Mouse (Mus musculus) thymus, postnatal 0 days (tissue): ENCODE results near the gene Gpr50. TPM values are rescaled to one million over a fixed set of nuclear protein-coding genes. Genes with fewer than 3 reads are reported as not detected.

Experiments
- DNase-seq: peaks from one replicate; pipeline ENCODE4 v3.0.0-alpha.2; 2015; ENCODE audit warnings: low spot score
- polyA plus RNA-seq: library from polyadenylated mRNA; unstranded; fragments of >200 nt; fragmentation: Nextera tagmentation; extraction: Ambion mirVana; gene quantifications from 2 replicates; pipeline ENCODE4 v1.2.1, GENCODE M21; 2015

Gpr50 gene
- polyA plus RNA-seq: 0.48 and 1.3 TPM in 2 replicates

- no peak for DNase-seq
These were observed at the start of gene Gpr50 for GRCm38 (mm10) chrX:71663374-71663773. TSS of gene Gpr50 (plus strand) at chrX:71663667.

GRCm38 (mm10) chrX:71622286-71622685 is 41.2 kb upstream of the Gpr50 start:
- no peak for DNase-seq

- peak; percentile 31 for DNase-seq
These were observed 39.6 kb upstream of the Gpr50 start for GRCm38 (mm10) chrX:71623843-71624242.

- peak; percentile 55 for DNase-seq
These were observed 35.2 kb upstream of the Gpr50 start for GRCm38 (mm10) chrX:71628306-71628705.

GRCm38 (mm10) chrX:71630709-71631108 is 32.8 kb upstream of the Gpr50 start:
- DNase-seq: no peak

GRCm38 (mm10) chrX:71631130-71631529 is 32.3 kb upstream of the Gpr50 start:
- no peak for DNase-seq

- DNase-seq: peak; percentile 29
These were observed 15.5 kb upstream of the Gpr50 start for GRCm38 (mm10) chrX:71647958-71648357.

GRCm38 (mm10) chrX:71648434-71648833 is 15.0 kb upstream of the Gpr50 start:
- DNase-seq: no peak

- DNase-seq: no peak
These were observed 14.5 kb upstream of the Gpr50 start for GRCm38 (mm10) chrX:71648848-71649454.

GRCm38 (mm10) chrX:71649993-71650392 is 13.5 kb upstream of the Gpr50 start:
- no peak for DNase-seq

GRCm38 (mm10) chrX:71661794-71662193 is 1.7 kb upstream of the Gpr50 start:
- no peak for DNase-seq

GRCm38 (mm10) chrX:71663871-71664687 is 612 bp downstream of the Gpr50 start:
- no peak for DNase-seq

GRCm38 (mm10) chrX:71664688-71665026 is 1.2 kb downstream of the Gpr50 start:
- DNase-seq: no peak

- no peak for DNase-seq
These were observed 6.8 kb downstream of the Gpr50 start for GRCm38 (mm10) chrX:71670254-71670653.

GRCm38 (mm10) chrX:71700817-71701469 is 37.5 kb downstream of the Gpr50 start:
- no peak for DNase-seq

Other genes starting within 250 kb of the Gpr50 start
- 10.7 and 11.2 TPM in 2 replicates for gene Cd99l2, start 170.8 kb upstream of the Gpr50 start, polyA plus RNA-seq
- gene Hmgb3, start 107.7 kb upstream of the Gpr50 start, polyA plus RNA-seq: 106 and 141 TPM in 2 replicates
- 75.7 and 78.7 TPM in 2 replicates for gene Vma21, start 152.3 kb downstream of the Gpr50 start, polyA plus RNA-seq